Mouse (Mus musculus) brain, embryonic 14.5 days (tissue): ENCODE data around the gene Furin.

Experiments used
- CTCF ChIP-seq: fragments of 200-500 bp; IDR thresholded peaks from 2 replicates; pipeline ENCODE4 v1.5.1; 2012; ENCODE audit warnings: inconsistent platforms, mild to moderate bottlenecking, moderate library complexity, borderline replicate concordance; ENCODE audit not compliant: insufficient read depth, insufficient read length; ENCODE audit errors: extremely low read depth
- POLR2A ChIP-seq: fragments of 200-500 bp; IDR thresholded peaks from 2 replicates; pipeline ENCODE4 v1.6.1; 2012; ENCODE audit warnings: mild to moderate bottlenecking, inconsistent platforms, borderline replicate concordance; ENCODE audit not compliant: poor library complexity, insufficient read depth, insufficient read length, severe bottlenecking; ENCODE audit errors: extremely low read depth

GRCm38 (mm10) chr7:80374733-80375132 lies 30.5 kb downstream of the Furin start:
- no peak for TF ChIP-seq CTCF
- TF ChIP-seq POLR2A = no peak
